Mouse (Mus musculus) midbrain, postnatal 0 days (tissue): ENCODE measurements around the gene Slx4ip. TPM values are rescaled to one million over a fixed set of nuclear protein-coding genes. Genes with fewer than 3 reads are reported as not detected.

Experiments
- ATAC-seq: fragments of 200-750 bp; cut with Nextera tagmentation; 2 replicates; pipeline ENCODE4 v1.8.0; 2017; ENCODE audit warnings: moderate number of reproducible peaks, mild to moderate bottlenecking, moderate TSS enrichment, moderate library complexity; ENCODE audit not compliant: low FRiP score
- DNase-seq: peaks from one replicate; pipeline ENCODE4 v3.0.0-alpha.2; 2015; ENCODE audit warnings: low spot score
- H3K27ac ChIP-seq: fragments of 300-500 bp; sonication (generic); 2 replicates; pipeline ENCODE4 v1.5.1; 2014; ENCODE audit warnings: low read depth, mild to moderate bottlenecking, low read length, mixed read lengths
- H3K27me3 ChIP-seq: fragments of 300-500 bp; sonication (generic); 2 replicates; pipeline ENCODE4 v1.6.1; 2014; ENCODE audit warnings: low read length, control low read depth, mixed read lengths; ENCODE audit not compliant: insufficient read depth
- H3K36me3 ChIP-seq: fragments of 300-500 bp; sonication (generic); 2 replicates; pipeline ENCODE4 v1.6.1; 2014; ENCODE audit warnings: low read length, control low read depth, mixed read lengths; ENCODE audit not compliant: insufficient read depth
- H3K4me1 ChIP-seq: fragments of 300-500 bp; sonication (generic); 2 replicates; pipeline ENCODE4 v1.6.1; 2014; ENCODE audit warnings: mild to moderate bottlenecking, control low read depth, antibody characterized with exemption, low read length, mixed read lengths; ENCODE audit not compliant: insufficient read depth
- H3K4me2 ChIP-seq: fragments of 300-500 bp; sonication (generic); 2 replicates; pipeline ENCODE4 v1.6.1; 2014; ENCODE audit warnings: low read depth, mild to moderate bottlenecking, low read length, mixed read lengths; ENCODE audit not compliant: poor library complexity, severe bottlenecking
- H3K4me3 ChIP-seq: fragments of 300-500 bp; sonication (generic); 2 replicates; pipeline ENCODE4 v1.5.1; 2014; ENCODE audit warnings: low read depth, mild to moderate bottlenecking, low read length, moderate library complexity
- H3K9ac ChIP-seq: fragments of 300-500 bp; sonication (generic); replicated peaks from 2 replicates; pipeline ENCODE4 v1.6.1; 2014; ENCODE audit warnings: mild to moderate bottlenecking, low read length, moderate library complexity, mixed read lengths; ENCODE audit not compliant: poor library complexity, severe bottlenecking
- H3K9me3 ChIP-seq: fragments of 300-500 bp; sonication (generic); 2 replicates; pipeline ENCODE4 v1.6.1; 2016; ENCODE audit warnings: low read length, control low read depth
- CTCF ChIP-seq: IDR thresholded peaks from 2 replicates; pipeline ENCODE4 v1.5.1; 2016; ENCODE audit warnings: antibody characterized with exemption, mild to moderate bottlenecking
- WGBS: fragments of 180-500 bp; shearing (Covaris S2); extraction: QIAGEN DNeasy Blood & Tissue Kit; methylation state at CpG from one replicate; pipeline ENCODE4 v1.1.7; 2014; 5-methylcytosine and 5-hydroxymethylcytosine counted together
- polyA plus RNA-seq: library from polyadenylated mRNA; unstranded; fragments of >200 nt; fragmentation: Nextera tagmentation; extraction: Ambion mirVana; gene quantifications from 2 replicates; pipeline ENCODE4 v1.2.1, GENCODE M21; 2015
- total RNA-seq: library from RNA; depleted of rRNA; stranded (reverse); fragments of >200 nt; gene quantifications from 2 replicates; pipeline ENCODE4 v1.2.3, GENCODE M21; 2014

Slx4ip gene
- total and polyA plus RNA-seq, 2 experiments from 2014 or later = 8.5 to 9.7 TPM

DNA sequence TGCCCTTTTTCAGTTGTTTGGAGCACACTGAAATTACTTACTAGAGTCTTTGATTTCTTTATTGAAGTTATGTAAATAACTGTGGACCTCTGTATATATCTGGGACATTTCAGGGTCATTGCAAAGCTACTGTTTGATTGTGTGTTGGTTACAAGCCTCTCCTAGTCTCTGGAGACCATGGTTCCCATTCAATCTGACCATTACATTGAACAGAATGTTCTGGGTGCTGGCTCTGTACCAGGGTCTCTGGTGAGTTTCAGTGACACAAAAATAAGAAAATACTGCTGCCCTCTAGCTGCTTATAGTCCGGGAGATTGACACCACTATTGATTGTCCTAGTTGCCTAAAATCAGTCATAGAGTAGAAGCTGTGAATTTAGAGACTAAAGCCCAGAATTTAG is 158.9 kb downstream of the Slx4ip start:
- no peaks in the 10 kb centered on the region for H3K4me1 ChIP-seq

DNA sequence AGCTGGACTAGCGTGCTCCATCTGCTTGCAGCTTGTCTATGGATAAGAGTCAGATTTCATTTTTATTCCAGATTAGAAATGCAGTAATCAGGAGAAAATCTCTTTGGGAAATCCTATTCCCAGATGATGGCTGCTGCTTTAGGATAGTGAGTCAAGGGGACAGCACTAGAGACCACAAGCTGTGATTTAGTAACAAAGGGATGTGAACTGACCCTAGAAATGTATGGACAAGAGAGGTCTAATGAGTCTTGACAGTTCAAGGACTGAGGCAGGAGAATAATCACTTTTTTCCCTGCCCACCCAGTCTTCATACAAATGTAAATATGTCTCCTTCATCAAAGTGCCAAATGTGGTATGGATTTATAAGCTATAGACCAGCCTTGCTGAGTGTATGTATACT is 172.8 kb downstream of the Slx4ip start:
- Histone ChIP-seq H3K4me2 (no peak overlapping the region), H3K4me3 (no peak overlapping the region)
- WGBS = 62% methylated on average over 1 of the region's 1 CpGs

More for the DNA sequence above, 158.9 kb downstream of the Slx4ip start:
- Histone ChIP-seq H3K9ac (no peak overlapping the region), H3K4me2 (no peak overlapping the region), H3K4me3 (no peak overlapping the region), H3K36me3 (no peaks in the 10 kb centered on the region), H3K27ac (no peak overlapping the region), H3K27me3 (no peaks in the 10 kb centered on the region), H3K9me3 (no peaks in the 10 kb centered on the region)
- no peak for TF ChIP-seq CTCF
- 83% methylated on average over 1 of the region's 1 CpGs for WGBS
- DNase-seq (no peak), ATAC-seq (no peak)

DNA sequence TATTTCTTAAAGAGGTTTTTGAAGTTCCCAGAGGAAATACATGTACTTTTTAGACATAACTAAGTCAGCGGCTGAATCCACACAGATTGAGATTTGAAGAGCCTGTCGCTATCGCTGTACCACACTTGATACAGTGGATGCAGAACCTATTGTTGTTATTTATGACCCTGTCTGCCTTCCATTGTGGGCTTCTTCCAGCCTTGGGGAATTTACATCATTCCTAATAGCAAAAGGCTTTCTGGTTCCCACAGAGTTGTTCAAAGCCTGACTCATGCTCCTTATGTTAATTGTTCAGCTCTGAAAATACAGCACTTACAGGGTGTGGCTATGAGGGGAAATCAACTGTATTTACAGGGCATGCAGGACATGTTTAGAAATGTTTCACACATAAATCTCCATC is 173.5 kb downstream of the Slx4ip start:
- ATAC-seq (no peak), DNase-seq (no peak)
- Histone ChIP-seq H3K9me3 (no peaks in the 10 kb centered on the region), H3K27ac (no peak overlapping the region), H3K4me2 (no peak overlapping the region), H3K4me3 (no peak overlapping the region), H3K27me3 (no peaks in the 10 kb centered on the region), H3K36me3 (no peaks in the 10 kb centered on the region), H3K4me1 (no peaks in the 10 kb centered on the region), H3K9ac (no peak overlapping the region)
- 22% methylated on average over 3 of the region's 3 CpGs for WGBS
- TF ChIP-seq CTCF = no peak

More for the DNA sequence above, 172.8 kb downstream of the Slx4ip start:
- Histone ChIP-seq H3K36me3 (no peaks in the 10 kb centered on the region), H3K27me3 (no peaks in the 10 kb centered on the region), H3K4me1 (no peaks in the 10 kb centered on the region), H3K27ac (no peak overlapping the region), H3K9me3 (no peaks in the 10 kb centered on the region), H3K9ac (no peak overlapping the region)
- ATAC-seq = no peak
- no peak for DNase-seq
- TF ChIP-seq CTCF = no peak

DNA sequence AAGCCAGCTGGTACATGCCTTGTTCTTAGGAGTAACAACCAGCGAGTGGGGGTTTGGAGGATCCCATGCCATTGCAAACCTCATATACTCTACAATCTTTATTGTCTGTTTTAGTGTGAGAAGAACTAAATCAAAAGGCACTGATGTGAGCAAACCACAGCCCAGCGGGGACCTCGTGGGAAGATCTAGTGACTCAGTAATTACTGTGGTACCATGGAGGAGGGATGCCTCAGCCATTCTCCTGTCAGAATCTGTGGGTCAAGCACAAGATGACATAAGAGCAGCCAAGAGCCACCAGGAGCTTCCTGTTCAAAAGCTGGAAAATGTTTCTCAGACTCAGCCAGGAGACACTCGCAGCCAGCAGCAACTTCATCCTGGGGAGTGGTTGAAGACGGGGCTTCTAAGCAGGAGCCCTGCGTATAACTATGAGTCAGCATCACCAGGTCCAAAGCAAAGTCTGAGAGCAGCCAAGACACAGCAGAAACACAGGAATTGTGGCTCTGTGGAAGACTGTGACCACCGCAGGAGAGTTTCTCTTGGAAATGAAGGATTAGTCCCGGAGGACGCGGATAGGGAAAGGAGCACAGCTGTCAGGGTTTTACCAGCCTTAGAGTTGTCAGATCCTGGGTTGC is 176.6 kb downstream of the Slx4ip start:
- DNase-seq (no peak), ATAC-seq (no peak)

DNA sequence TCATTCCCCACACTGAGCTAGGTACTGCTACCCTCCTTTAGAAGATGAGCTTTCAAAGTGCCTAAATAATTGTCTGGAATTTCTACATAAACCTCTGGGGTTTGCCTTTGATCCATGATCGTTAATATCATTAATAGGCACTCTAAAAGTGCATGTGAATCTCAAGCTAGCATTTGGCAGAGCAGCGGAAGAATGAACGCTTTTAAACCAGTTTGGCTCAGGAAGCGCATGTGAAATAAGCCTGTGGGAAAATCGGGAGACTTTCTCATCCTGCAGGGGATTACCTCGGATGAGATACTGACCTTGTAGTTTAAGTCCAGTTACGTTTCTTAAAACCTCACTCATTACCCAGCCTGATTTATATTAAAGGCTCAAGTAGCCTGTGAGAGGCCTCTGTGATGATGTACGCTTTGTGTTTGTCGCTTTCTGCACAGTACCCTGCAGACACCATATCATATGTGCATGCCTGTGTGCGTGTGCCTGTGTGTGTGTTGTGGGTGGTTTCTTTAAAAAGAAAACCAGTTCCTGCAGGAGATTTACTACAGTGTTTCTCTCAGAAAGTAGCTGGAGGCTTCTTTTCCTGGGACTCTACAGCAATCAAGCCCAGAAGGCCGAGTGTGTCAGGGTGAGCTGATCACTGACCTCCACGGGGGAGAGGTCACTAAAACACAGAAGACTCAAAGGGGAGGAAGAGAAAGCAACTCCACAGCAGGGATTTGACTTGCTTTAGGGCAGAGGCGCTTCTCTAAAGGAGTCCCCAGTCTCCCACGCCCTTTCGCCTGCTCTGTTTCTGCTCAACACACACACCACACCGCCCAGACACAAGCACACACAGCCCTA is 182.7 kb downstream of the Slx4ip start:
- H3K4me3 ChIP-seq = no peak overlapping the region
- H3K9ac ChIP-seq = no peak overlapping the region
- H3K27me3 ChIP-seq = no peaks in the 10 kb centered on the region
- no peak overlapping the region for H3K27ac ChIP-seq
- H3K4me2 ChIP-seq = no peak overlapping the region
- H3K9me3 ChIP-seq = no peaks in the 10 kb centered on the region
- WGBS = 33% methylated on average over 16 of the region's 16 CpGs
- H3K36me3 ChIP-seq = no peaks in the 10 kb centered on the region
- no peak for TF ChIP-seq CTCF
- DNase-seq (no peak), ATAC-seq (no peak)
- peaks cover 6% of the 10 kb centered on the region; the same call in 1 of the 2 replicates for H3K4me1 ChIP-seq

More for the DNA sequence above, 176.6 kb downstream of the Slx4ip start:
- no peak for TF ChIP-seq CTCF
- Histone ChIP-seq H3K9me3 (no peaks in the 10 kb centered on the region), H3K9ac (no peak overlapping the region), H3K4me1 (no peaks in the 10 kb centered on the region), H3K27me3 (no peaks in the 10 kb centered on the region), H3K36me3 (no peaks in the 10 kb centered on the region), H3K4me3 (no peak overlapping the region), H3K27ac (no peak overlapping the region), H3K4me2 (no peak overlapping the region)
- 79% methylated on average over 10 of the region's 10 CpGs for WGBS

DNA sequence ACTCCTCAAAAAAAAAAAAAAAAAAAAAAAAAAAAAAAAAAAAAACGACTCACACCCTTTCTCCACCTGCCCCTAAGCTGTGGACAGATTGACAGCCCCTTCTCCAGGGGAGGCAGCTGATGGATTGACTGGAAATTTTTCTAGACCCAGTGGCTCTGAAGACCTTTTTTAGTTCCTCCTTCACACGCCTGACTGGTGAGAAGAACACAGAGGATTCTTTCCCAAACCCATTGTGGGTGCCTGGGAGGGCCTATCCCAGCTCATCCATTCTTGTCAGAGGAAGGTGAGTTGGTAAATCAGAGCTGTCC is 183.2 kb downstream of the Slx4ip start:
- WGBS = 25% methylated on average over 2 of the region's 2 CpGs
- H3K9ac ChIP-seq = no peak overlapping the region
- H3K4me3 ChIP-seq = no peak overlapping the region
- H3K4me1 ChIP-seq = peaks cover 6% of the 10 kb centered on the region; the same call in 1 of the 2 replicates
- H3K27me3 ChIP-seq = no peaks in the 10 kb centered on the region
- no peaks in the 10 kb centered on the region for H3K36me3 ChIP-seq
- H3K4me2 ChIP-seq = no peak overlapping the region
- no peaks in the 10 kb centered on the region for H3K9me3 ChIP-seq
- no peak for TF ChIP-seq CTCF
- no peak for ATAC-seq
- DNase-seq = no peak
- no peak overlapping the region for H3K27ac ChIP-seq
